9 mouse cellular contexts compared by ENCODE assay signal in genomic region chr19:21781066-21781786, GRCm38 (mm10). TPM values are rescaled to one million over a fixed set of nuclear protein-coding genes. Genes with fewer than 3 reads are reported as not detected.
DNase-seq lines count a peak whose midpoint lies in the region; ATAC-seq and TF ChIP-seq lines count a peak whose summit lies in the region.
"Had no signal": no experiment of that assay in that cellular context is flagged by ENCODE, and none has a peak within 500 bp of the region (broad histone marks: within the 10 kb centered on the region; RNA-seq: fewer than 3 reads in every experiment).

No protein-coding gene starts in this region.

- no peak for TF ChIP-seq RAD21 in CH12.LX (IDR thresholded peaks at IDR 0.05; ENCODE audit: low read depth, low read length)

- peaks cover 3 to 37% of the 10 kb centered on the region in 2 experiments; a peak in 2 of 4 replicates for H3K4me1 ChIP-seq in CH12.LX (ENCODE audit: control insufficient read depth in 1 of 2, insufficient read depth in 2 of 2)
- H3K4me1 ChIP-seq in embryonic facial prominence, embryonic 11.5 days (ENCODE audit: control insufficient read depth, insufficient read depth, low read length): peaks cover 8% of the 10 kb centered on the region; the same call in 1 of the 2 replicates
- peaks cover 29% of the 10 kb centered on the region for H3K4me1 ChIP-seq in limb, embryonic 14.5 days (ENCODE audit: control insufficient read depth, insufficient read depth, low read length)

- H3K9me3 ChIP-seq in CH12.LX (replicated peaks; ENCODE audit: low read length): no peaks in the 10 kb centered on the region
- no peaks in the 10 kb centered on the region for H3K9me3 ChIP-seq in embryonic facial prominence, embryonic 11.5 days (replicated peaks; ENCODE audit: control insufficient read depth, low read length)
- no peaks in the 10 kb centered on the region for H3K9me3 ChIP-seq in limb, embryonic 14.5 days (ENCODE audit: control insufficient read depth, low read length)

- 43% methylated on average over 7 of the region's 7 CpGs for WGBS in embryonic facial prominence, embryonic 11.5 days
- 48% methylated on average over 7 of the region's 7 CpGs for WGBS in limb, embryonic 14.5 days

- H3K27me3 ChIP-seq in CH12.LX (replicated peaks): peaks cover 2% of the 10 kb centered on the region
- no peaks in the 10 kb centered on the region for H3K27me3 ChIP-seq in embryonic facial prominence, embryonic 11.5 days (ENCODE audit: control insufficient read depth, insufficient read depth, low read length)
- no peaks in the 10 kb centered on the region for H3K27me3 ChIP-seq in limb, embryonic 14.5 days (ENCODE audit: control insufficient read depth, insufficient read depth, low read length)

- no peak for TF ChIP-seq EP300 in CH12.LX (IDR thresholded peaks at IDR 0.05; ENCODE audit: low read length)

- dilution Hi-C loops in CH12.LX (cut with MboI; ENCODE audit: extremely low pct_ligation_motif_present, extremely low pct_unique_long_range_greater_than_20kb, low sequenced_read_pairs): no loop called here

- peaks cover 0 to 12% of the 10 kb centered on the region in 2 experiments for H3K36me3 ChIP-seq in CH12.LX (replicated peaks in 1 of 2; ENCODE audit: control insufficient read depth in 1 of 2, insufficient read depth in 1 of 2, low read length in 1 of 2)
- no peaks in the 10 kb centered on the region for H3K36me3 ChIP-seq in embryonic facial prominence, embryonic 11.5 days (replicated peaks; ENCODE audit: control insufficient read depth, insufficient read depth, low read depth, low read length)
- H3K36me3 ChIP-seq in limb, embryonic 14.5 days (ENCODE audit: control insufficient read depth, insufficient read depth, low read length): no peaks in the 10 kb centered on the region; the same call in 1 of the 2 replicates

- in situ Hi-C loops in CH12.LX (cut with MboI; ENCODE audit: low pct_ligation_motif_present, low pct_unique_long_range_greater_than_20kb, low sequenced_read_pairs): no loop called here

- TF ChIP-seq CTCF in CH12.LX (conservative IDR thresholded peaks at IDR 0.05 in 1 of 2, IDR thresholded peaks at IDR 0.05 in 1 of 2; ENCODE audit: low read depth in 2 of 2, low read length in 2 of 2): no peak

- DNase-seq in cerebellum, postnatal 14 days: peak; percentile 56 to 61
- no peak for DNase-seq in CH12.LX (ENCODE audit: extremely low read depth)
- peak; percentile 49 for DNase-seq in embryonic facial prominence, embryonic 11.5 days (ENCODE audit: low spot score)
- DNase-seq in limb, embryonic 14.5 days (ENCODE audit: low spot score): no peak
- no peak for DNase-seq in frontal cortex, postnatal 25 days (ENCODE audit: low spot score in 2 of 2)
- DNase-seq in spleen, postnatal 14 days (ENCODE audit: low spot score in 2 of 2): no peak
- DNase-seq in right cerebral cortex, postnatal 36 days (ENCODE audit: low spot score in 2 of 2): no peak
- DNase-seq: B cell, adult 2 months had no signal

- H3K9ac ChIP-seq in CH12.LX (ENCODE audit: insufficient read depth, low read depth): no peak overlapping the region
- no peak overlapping the region for H3K9ac ChIP-seq in embryonic facial prominence, embryonic 11.5 days (replicated peaks; ENCODE audit: low read length)
- H3K9ac ChIP-seq in limb, embryonic 14.5 days (ENCODE audit: low read depth, low read length, severe bottlenecking): no peak overlapping the region

- H3K27ac ChIP-seq in CH12.LX (ENCODE audit: insufficient read depth, low read depth): no peak overlapping the region
- H3K27ac ChIP-seq in embryonic facial prominence, embryonic 11.5 days (replicated peaks; ENCODE audit: low read depth, low read length): 0 out of 2 replicates have a peak overlapping the region, but pooled peaks have one; percentile 8
- H3K27ac ChIP-seq in limb, embryonic 14.5 days (replicated peaks; ENCODE audit: low read depth, low read length): no peak overlapping the region

- H3K4me3 ChIP-seq in CH12.LX (replicated peaks in 1 of 3; ENCODE audit: low read depth in 2 of 3, low read length in 2 of 3, poor library complexity in 1 of 3): no peak overlapping the region
- H3K4me3 ChIP-seq in embryonic facial prominence, embryonic 11.5 days (ENCODE audit: low read depth, low read length): peak overlapping the region; percentile 76; the same call in 1 of the 2 replicates
- H3K4me3 ChIP-seq in limb, embryonic 14.5 days (replicated peaks; ENCODE audit: low read length): no peak overlapping the region

- H3K4me2 ChIP-seq in CH12.LX (ENCODE audit: insufficient read depth, low read depth, poor library complexity, severe bottlenecking): no peak overlapping the region
- H3K4me2 ChIP-seq in embryonic facial prominence, embryonic 11.5 days (ENCODE audit: low read depth, low read length): peak overlapping the region; percentile 72; the same call in 1 of the 2 replicates
- peak overlapping the region; percentile 77 for H3K4me2 ChIP-seq in limb, embryonic 14.5 days (replicated peaks; ENCODE audit: low read depth, low read length, severe bottlenecking)

- no peak for TF ChIP-seq POLR2A in CH12.LX (IDR thresholded peaks at IDR 0.05; ENCODE audit: low read depth, low read length)
- TF ChIP-seq POLR2A in limb, embryonic 14.5 days (IDR thresholded peaks at IDR 0.05; ENCODE audit: borderline replicate concordance, extremely low read depth, insufficient read depth, insufficient read length): no peak

- H3K79me2 ChIP-seq in CH12.LX (replicated peaks; ENCODE audit: control insufficient read depth, extremely low read depth, insufficient read depth, poor library complexity, severe bottlenecking): no peaks in the 10 kb centered on the region

- no peak for ATAC-seq in cerebellum, adult (ENCODE audit: insufficient number of reproducible peaks, low FRiP score, low TSS enrichment)
- no peak for ATAC-seq in embryonic facial prominence, embryonic 11.5 days (replicated peaks; ENCODE audit: insufficient number of reproducible peaks, low FRiP score, low TSS enrichment, low read depth)
- ATAC-seq in limb, embryonic 14.5 days (ENCODE audit: low FRiP score, low read depth): no peak; the same call in 1 of the 2 replicates

TF ChIP-seq in CH12.LX, 34 proteins besides CTCF, POLR2A, EP300 and RAD21:
- TF ChIP-seq MAZ (IDR thresholded peaks at IDR 0.05; ENCODE audit: low read depth, low read length) (no peak), CHD2 (IDR thresholded peaks at IDR 0.05; ENCODE audit: low read length) (peak; percentile 35; the same call in 1 of the 2 replicates), SMC3 (IDR thresholded peaks at IDR 0.05; ENCODE audit: low read depth, low read length) (no peak)

RNA-seq across cellular contexts. Expression of gene Cemip2, which starts 3.1 kb away (rescaled TPM):
- total RNA-seq in CH12.LX (2012; rRNA removed) (7.2 and 8.5 TPM in 2 replicates), CH12.LX (2014; rRNA removed) (7.9 TPM in 2 replicates)
- polyA plus RNA-seq in CH12.LX (2012; ENCODE audit: insufficient read length, low read depth): 6.4 and 7.4 TPM in 2 replicates
- polyA plus RNA-seq in embryonic facial prominence, embryonic 11.5 days (2014; fragmentation: Nextera tagmentation; extraction: Ambion mirVana): 51.6 and 52.2 TPM in 2 replicates
- 16.1 and 17.1 TPM in 2 replicates for polyA plus RNA-seq in limb, embryonic 14.5 days (2012; rRNA removed)
- polyA plus RNA-seq in limb, embryonic 14.5 days (2014; fragmentation: Nextera tagmentation; extraction: Ambion mirVana): 31.1 and 33.3 TPM in 2 replicates

Comparison
In these comparisons a context has a peak if more than half of its experiments do, and no peak if none do; other contexts are left out.
1. DNase-seq: peak in cerebellum, postnatal 14 days (2 of 2) and embryonic facial prominence, embryonic 11.5 days (single experiment); none in CH12.LX (single experiment), limb, embryonic 14.5 days (single experiment), frontal cortex, postnatal 25 days (0 of 2), spleen, postnatal 14 days (0 of 2) and right cerebral cortex, postnatal 36 days (0 of 2).